7 mouse cellular contexts compared by ENCODE assay signal in genomic region chr7:6285842-6286705, GRCm38 (mm10). TPM values are rescaled to one million over a fixed set of nuclear protein-coding genes. Genes with fewer than 3 reads are reported as not detected.
DNase-seq lines count a peak whose midpoint lies in the region; ATAC-seq and TF ChIP-seq lines count a peak whose summit lies in the region.

TSS of gene Zfp667 (plus strand) at chr7:6286579.

- peak; percentile 80 for TF ChIP-seq POLR2A in heart, adult 2 months (IDR thresholded peaks at IDR 0.05; ENCODE audit: insufficient read depth, low read depth, low read length)

- no peaks in the 10 kb centered on the region for H3K9me3 ChIP-seq in embryonic facial prominence, embryonic 12.5 days
- H3K9me3 ChIP-seq in limb, embryonic 13.5 days: no peaks in the 10 kb centered on the region
- H3K9me3 ChIP-seq in midbrain, embryonic 16.5 days (replicated peaks; ENCODE audit: control insufficient read depth, low read length, poor library complexity, severe bottlenecking): no peaks in the 10 kb centered on the region

- H3K79me2 ChIP-seq in heart, adult 2 months (replicated peaks; ENCODE audit: control insufficient read depth, insufficient read depth, low read length): no peaks in the 10 kb centered on the region

- no peaks in the 10 kb centered on the region for H3K27me3 ChIP-seq in embryonic facial prominence, embryonic 12.5 days
- H3K27me3 ChIP-seq in heart, adult 2 months (ENCODE audit: control insufficient read depth, insufficient read depth, low read length): no peaks in the 10 kb centered on the region
- H3K27me3 ChIP-seq in limb, embryonic 13.5 days: no peaks in the 10 kb centered on the region
- no peaks in the 10 kb centered on the region for H3K27me3 ChIP-seq in midbrain, embryonic 16.5 days (ENCODE audit: control insufficient read depth, insufficient read depth, low read depth, low read length)

- TF ChIP-seq EP300 in heart, adult 2 months (IDR thresholded peaks at IDR 0.05; ENCODE audit: insufficient read depth, low read depth, low read length): no peak

- peak; percentile 79 for ATAC-seq in embryonic facial prominence, embryonic 12.5 days (ENCODE audit: insufficient number of reproducible peaks, insufficient read depth, low FRiP score, low TSS enrichment)
- ATAC-seq in limb, embryonic 13.5 days (ENCODE audit: low FRiP score, low read depth): peak; percentile 89
- ATAC-seq in midbrain, embryonic 16.5 days: peak; percentile 74

- H3K27ac ChIP-seq in embryonic facial prominence, embryonic 12.5 days: peak within 1 kb of the TSS; percentile 72; the same call in 1 of the 2 replicates
- H3K27ac ChIP-seq in heart, adult 2 months: peak within 1 kb of the TSS; percentile 78
- peak within 1 kb of the TSS; percentile 77 for H3K27ac ChIP-seq in limb, embryonic 13.5 days
- H3K27ac ChIP-seq in midbrain, embryonic 16.5 days (ENCODE audit: low read length): peak within 1 kb of the TSS; percentile 82

- peak within 1 kb of the TSS; percentile 58 for H3K9ac ChIP-seq in embryonic facial prominence, embryonic 12.5 days
- H3K9ac ChIP-seq in heart, adult 2 months (ENCODE audit: low read depth, low read length): peak within 1 kb of the TSS; percentile 68
- peak within 1 kb of the TSS; percentile 67 for H3K9ac ChIP-seq in limb, embryonic 13.5 days
- peak within 1 kb of the TSS; percentile 67 for H3K9ac ChIP-seq in midbrain, embryonic 16.5 days (ENCODE audit: low read depth, low read length)

- H3K4me3 ChIP-seq in embryonic facial prominence, embryonic 12.5 days: peak within 1 kb of the TSS; percentile 53
- peak within 1 kb of the TSS; percentile 72 for H3K4me3 ChIP-seq in heart, adult 2 months
- peak within 1 kb of the TSS; percentile 55 for H3K4me3 ChIP-seq in limb, embryonic 13.5 days
- H3K4me3 ChIP-seq in midbrain, embryonic 16.5 days (ENCODE audit: low read depth, low read length): peak within 1 kb of the TSS; percentile 52

- TF ChIP-seq CTCF in heart, adult 2 months (IDR thresholded peaks at IDR 0.05): no peak

- intact Hi-C loops in heart, adult 2 months (cut with DNase I): loop anchor here (2.0 to 10.0 kb wide), 6 partner anchors 45 to 1009 kb away; partner anchors contain the start of genes Zfp28, Zfp583, Zfp78 and Zfp787

- DNase-seq in adrenal gland, postnatal 25 days: peak; percentile 99
- DNase-seq in heart, adult 2 months: peak; percentile 98 to 99
- DNase-seq in kidney, adult 8-10 months: peak; percentile 94 to 95
- DNase-seq in spleen, postnatal 10 days (ENCODE audit: low spot score in 2 of 2): peak; percentile 84 to 98

- H3K4me1 ChIP-seq in embryonic facial prominence, embryonic 12.5 days: peaks cover 4% of the 10 kb centered on the region
- peaks cover 6% of the 10 kb centered on the region for H3K4me1 ChIP-seq in heart, adult 2 months (ENCODE audit: control insufficient read depth, insufficient read depth, low read length)
- H3K4me1 ChIP-seq in limb, embryonic 13.5 days: peaks cover 17% of the 10 kb centered on the region
- H3K4me1 ChIP-seq in midbrain, embryonic 16.5 days (ENCODE audit: control insufficient read depth, insufficient read depth, low read length): peaks cover 20% of the 10 kb centered on the region

- H3K4me2 ChIP-seq in embryonic facial prominence, embryonic 12.5 days (replicated peaks): peak within 1 kb of the TSS; percentile 69
- H3K4me2 ChIP-seq in limb, embryonic 13.5 days (replicated peaks): peak within 1 kb of the TSS; percentile 76
- H3K4me2 ChIP-seq in midbrain, embryonic 16.5 days (ENCODE audit: low read length): peak within 1 kb of the TSS; percentile 84

- no peaks in the 10 kb centered on the region for H3K36me3 ChIP-seq in embryonic facial prominence, embryonic 12.5 days
- H3K36me3 ChIP-seq in heart, adult 2 months (ENCODE audit: control insufficient read depth, insufficient read depth, low read length): no peaks in the 10 kb centered on the region
- H3K36me3 ChIP-seq in limb, embryonic 13.5 days: peaks cover 9% of the 10 kb centered on the region
- H3K36me3 ChIP-seq in midbrain, embryonic 16.5 days (ENCODE audit: control insufficient read depth, insufficient read depth, low read length): peaks cover 2% of the 10 kb centered on the region; the same call in 1 of the 2 replicates

- WGBS in embryonic facial prominence, embryonic 12.5 days: 4% methylated on average over 50 of the region's 50 CpGs
- 3% methylated on average over 50 of the region's 50 CpGs for WGBS in heart, adult 2 months
- WGBS in limb, embryonic 13.5 days: 2% methylated on average over 50 of the region's 50 CpGs
- WGBS in midbrain, embryonic 16.5 days: 3% methylated on average over 47 of the region's 50 CpGs

RNA-seq across cellular contexts. Expression of gene Zfp667, which starts in this region (rescaled TPM):
- total RNA-seq in adrenal gland, postnatal 25 days (2021): 6.7 and 9.7 TPM in 2 replicates
- polyA plus RNA-seq in embryonic facial prominence, embryonic 12.5 days (2016; fragmentation: Nextera tagmentation; extraction: Ambion mirVana): 6.4 and 8.4 TPM in 2 replicates
- 1 to 10 TPM; 3.6 to 4.6 TPM for total RNA-seq in heart, adult 2 months (2021)
- polyA plus RNA-seq in heart, adult 2 months (2012; rRNA removed): 0.96 and 2.3 TPM in 2 replicates
- 10.0 and 11.9 TPM in 2 replicates for polyA plus RNA-seq in limb, embryonic 13.5 days (2015; fragmentation: Nextera tagmentation; extraction: Ambion mirVana)
- polyA plus RNA-seq in midbrain, embryonic 16.5 days (2015; fragmentation: Nextera tagmentation; extraction: Ambion mirVana): 14.9 and 17.7 TPM in 2 replicates

Comparison
In these comparisons a context has a peak if more than half of its experiments do, and no peak if none do; other contexts are left out.
1. Peak in every context shown above with its lines: DNase-seq, ATAC-seq, H3K4me3 ChIP-seq and H3K27ac ChIP-seq.